In the genomic region with DNA sequence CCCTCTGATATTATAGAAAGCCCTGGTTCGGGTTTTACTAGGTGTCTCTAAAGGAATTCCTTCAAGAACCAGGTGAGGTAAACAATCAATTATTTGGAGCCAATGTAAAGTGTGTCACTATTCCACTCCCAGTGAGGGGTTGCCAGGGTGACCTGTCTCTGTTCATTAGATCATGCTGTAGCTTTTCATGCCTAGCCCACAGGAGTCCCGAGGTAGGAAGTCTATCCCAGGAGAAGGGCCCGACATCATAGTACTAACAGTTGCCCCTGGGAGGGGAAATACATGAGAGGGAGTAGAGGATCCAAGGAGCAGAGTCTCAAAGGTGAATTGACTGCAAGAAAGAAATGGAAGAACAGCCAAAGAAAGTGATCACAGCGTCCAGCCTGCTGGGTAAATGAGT, we compare ENCODE assay signal across 13 mouse cellular contexts.
DNase-seq lines count a peak whose midpoint lies in the region; ATAC-seq and TF ChIP-seq lines count a peak whose summit lies in the region.
"Had no signal": no experiment of that assay in that cellular context is flagged by ENCODE, and none has a peak within 500 bp of the region (broad histone marks: within the 10 kb centered on the region; RNA-seq: fewer than 3 reads in every experiment).

No protein-coding gene starts in this region.

- H3K36me3 ChIP-seq in neural tube, embryonic 12.5 days = no peaks in the 10 kb centered on the region
- no peaks in the 10 kb centered on the region for H3K36me3 ChIP-seq in hindbrain, postnatal 0 days (ENCODE audit: insufficient read depth, low read length)
- H3K36me3 ChIP-seq: embryonic facial prominence, embryonic 12.5 days; liver, embryonic 15.5 days had no signal

- H3K4me1 ChIP-seq in cerebellum, adult 2 months (ENCODE audit: control insufficient read depth, insufficient read depth, low read length) = peaks cover 5% of the 10 kb centered on the region; the same call in 1 of the 2 replicates
- peaks cover 14% of the 10 kb centered on the region; the same call in 1 of the 2 replicates for H3K4me1 ChIP-seq in neural tube, embryonic 12.5 days
- peaks cover 4% of the 10 kb centered on the region for H3K4me1 ChIP-seq in hindbrain, postnatal 0 days (ENCODE audit: insufficient read depth, low read length)
- H3K4me1 ChIP-seq: liver, embryonic 15.5 days had no signal

- no peaks in the 10 kb centered on the region for H3K27me3 ChIP-seq in cerebellum, adult 2 months (ENCODE audit: control insufficient read depth, insufficient read depth, low read length)
- 0 out of 2 replicates have a peak, but pooled peaks cover 6% of the 10 kb centered on the region for H3K27me3 ChIP-seq in neural tube, embryonic 12.5 days (replicated peaks)
- H3K27me3 ChIP-seq in hindbrain, postnatal 0 days (ENCODE audit: insufficient read depth, low read length) = no peaks in the 10 kb centered on the region

- no peak for TF ChIP-seq CTCF in cerebellum, adult 2 months (IDR thresholded peaks at IDR 0.05; ENCODE audit: borderline replicate concordance, insufficient read depth, low read depth, low read length)
- TF ChIP-seq CTCF in hindbrain, postnatal 0 days (IDR thresholded peaks at IDR 0.05; ENCODE audit: low read depth) = no peak

- no peak overlapping the region for H3K9ac ChIP-seq in neural tube, embryonic 12.5 days
- H3K9ac ChIP-seq in hindbrain, postnatal 0 days (replicated peaks; ENCODE audit: low read length) = peak overlapping the region; percentile 72; the same call in 1 of the 2 replicates
- H3K9ac ChIP-seq: embryonic facial prominence, embryonic 12.5 days; liver, embryonic 15.5 days had no signal

- no peak for ATAC-seq in cerebellum, adult (ENCODE audit: insufficient number of reproducible peaks, low FRiP score, low TSS enrichment)
- ATAC-seq in neural tube, embryonic 12.5 days (ENCODE audit: low FRiP score, low read depth) = no peak
- no peak for ATAC-seq in hindbrain, postnatal 0 days

- peak overlapping the region; percentile 59 for H3K4me3 ChIP-seq in cerebellum, adult 2 months (replicated peaks; ENCODE audit: insufficient read depth, low read depth, low read length)
- peak overlapping the region; percentile 64; the same call in 1 of the 2 replicates for H3K4me3 ChIP-seq in neural tube, embryonic 12.5 days
- peak overlapping the region; percentile 63 for H3K4me3 ChIP-seq in hindbrain, postnatal 0 days (ENCODE audit: low read length)
- H3K4me3 ChIP-seq: liver, embryonic 15.5 days had no signal

- peak; percentile 40 to 51 for DNase-seq in cerebellum, adult 2 months
- DNase-seq in neural tube, embryonic 10.5 days (ENCODE audit: extremely low spot score, low spot score) = no peak
- no peak for DNase-seq in hindbrain, postnatal 0 days (ENCODE audit: low spot score)
- peak; percentile 18 for DNase-seq in retina, postnatal 1 day
- no peak for DNase-seq in yolk sac, embryonic 10.5 days (ENCODE audit: low spot score)
- DNase-seq in spleen, postnatal 14 days (ENCODE audit: low spot score in 2 of 2) = no peak
- DNase-seq: adrenal gland, adult 8-10 months; heart, postnatal 4 days; kidney, adult 8-10 months had no signal

- H3K9me3 ChIP-seq in neural tube, embryonic 12.5 days = no peaks in the 10 kb centered on the region
- no peaks in the 10 kb centered on the region for H3K9me3 ChIP-seq in hindbrain, postnatal 0 days (ENCODE audit: low read length)
- H3K9me3 ChIP-seq: embryonic facial prominence, embryonic 12.5 days; liver, embryonic 15.5 days had no signal

- peak overlapping the region; percentile 62 for H3K27ac ChIP-seq in cerebellum, adult 2 months (ENCODE audit: insufficient read depth, low read length)
- no peak overlapping the region for H3K27ac ChIP-seq in neural tube, embryonic 12.5 days
- H3K27ac ChIP-seq in hindbrain, postnatal 0 days = peak overlapping the region; percentile 87
- H3K27ac ChIP-seq: embryonic facial prominence, embryonic 12.5 days; liver, embryonic 15.5 days had no signal

- no peak for TF ChIP-seq POLR2A in cerebellum, adult 2 months (IDR thresholded peaks at IDR 0.05; ENCODE audit: borderline replicate concordance, insufficient read depth, low read length)

- H3K4me2 ChIP-seq in neural tube, embryonic 12.5 days (replicated peaks) = peak overlapping the region; percentile 98
- peak overlapping the region; percentile 72 for H3K4me2 ChIP-seq in hindbrain, postnatal 0 days (ENCODE audit: low read depth, low read length)
- H3K4me2 ChIP-seq: liver, embryonic 15.5 days had no signal

- 6% methylated on average over 4 of the region's 4 CpGs for WGBS in cerebellum, adult 2 months
- 46% methylated on average over 4 of the region's 4 CpGs for WGBS in neural tube, embryonic 12.5 days
- 36% methylated on average over 4 of the region's 4 CpGs for WGBS in hindbrain, postnatal 0 days

Comparison
In these comparisons a context has a peak if more than half of its experiments do, and no peak if none do; other contexts are left out.
1. DNase-seq: peak in cerebellum, adult 2 months (2 of 2) and retina, postnatal 1 day (single experiment); none in neural tube, embryonic 10.5 days (single experiment), hindbrain, postnatal 0 days (single experiment), yolk sac, embryonic 10.5 days (single experiment) and spleen, postnatal 14 days (0 of 2).
2. Peak in every context shown above with its lines, with median percentiles within 50 percentile points of each other: H3K4me3 ChIP-seq.